Mouse (Mus musculus): ENCODE measurements at regions not wholly inside any gene's neighbourhood (a gene's known extent, or its start where the extent isn't known, plus 50 kb on each side); places are given as distances from the start of the nearest gene placed in this dataset.

DNA sequence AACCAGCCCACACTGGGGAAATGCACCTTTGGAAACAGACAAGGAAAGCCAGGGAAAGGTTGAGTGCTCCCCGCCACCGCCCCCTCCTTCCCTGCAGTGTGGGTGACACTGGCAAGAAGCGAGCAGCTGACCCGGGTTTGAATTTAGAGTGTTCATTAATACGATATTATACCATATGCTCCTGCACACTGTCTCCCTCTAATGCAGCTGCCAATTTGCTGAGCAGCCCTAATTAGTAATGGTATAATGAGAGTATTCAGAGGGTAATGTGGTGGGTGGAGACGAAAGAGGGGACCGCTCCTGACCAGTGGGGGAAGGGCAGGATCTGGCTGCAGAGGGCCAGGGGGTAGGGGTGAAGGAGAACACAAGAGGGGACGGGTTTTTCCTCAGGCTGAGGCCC lies 111.9 kb upstream of the Lhx1 start:
- DNase-seq, result no peak

DNA sequence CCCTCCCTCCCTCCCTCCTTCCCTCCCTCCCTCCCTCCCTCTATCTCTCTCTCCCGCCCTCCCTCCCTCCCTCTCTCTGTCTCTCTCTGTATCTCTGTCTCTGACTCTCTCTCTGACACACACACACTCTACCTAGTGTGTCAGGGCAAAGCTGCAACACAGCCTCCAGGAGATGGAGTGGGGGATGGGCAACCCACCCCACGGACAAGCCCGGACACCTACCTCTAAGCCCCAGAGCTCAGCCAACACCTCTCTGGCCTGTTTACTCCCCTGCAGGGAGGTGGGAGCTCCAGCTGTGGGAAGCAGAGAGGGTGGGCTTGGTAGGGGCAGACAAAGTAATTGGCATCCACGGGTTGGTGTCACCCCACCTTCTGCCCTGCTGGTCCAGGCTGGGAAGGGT lies 109.7 kb upstream of the Lhx1 start:
- DNase-seq, result no peak

- no peak for DNase-seq
Observed at GRCm38 (mm10) chr11:84633300-84633699, 108.0 kb upstream of the Lhx1 start.

- peak; percentile 57 to 61 for DNase-seq
Observed at GRCm38 (mm10) chr11:84628111-84628510, 102.8 kb upstream of the Lhx1 start.

DNA sequence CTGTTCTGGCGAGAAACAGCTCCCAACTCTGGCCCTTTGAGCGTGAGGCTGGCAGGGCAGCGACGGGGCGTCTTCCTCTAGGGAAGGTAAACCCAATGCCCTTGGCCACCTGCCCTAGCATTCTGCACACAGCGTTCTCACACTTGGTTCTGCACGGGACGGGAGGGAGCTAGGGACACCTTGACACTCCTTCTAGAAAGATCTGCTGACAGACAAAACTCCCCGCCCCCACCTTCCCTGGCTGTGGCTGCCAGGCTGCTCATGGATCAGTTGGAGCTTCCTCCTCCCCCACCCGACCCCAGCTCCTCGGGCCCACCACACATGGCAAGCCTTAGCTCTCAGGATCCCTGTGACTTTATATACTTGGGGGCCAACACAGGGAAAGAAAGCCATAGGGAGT lies 102.3 kb upstream of the Lhx1 start:
- peak; percentile 16 to 33 for DNase-seq

GRCm38 (mm10) chr11:84627259-84627658 lies 101.9 kb upstream of the Lhx1 start:
- DNase-seq, result no peak

- DNase-seq, result no peak
Observed at GRCm38 (mm10) chr11:84624100-84624499, 98.8 kb upstream of the Lhx1 start.

GRCm38 (mm10) chr11:84619713-84620112 lies 94.4 kb upstream of the Lhx1 start:
- DNase-seq, result no peak

DNA sequence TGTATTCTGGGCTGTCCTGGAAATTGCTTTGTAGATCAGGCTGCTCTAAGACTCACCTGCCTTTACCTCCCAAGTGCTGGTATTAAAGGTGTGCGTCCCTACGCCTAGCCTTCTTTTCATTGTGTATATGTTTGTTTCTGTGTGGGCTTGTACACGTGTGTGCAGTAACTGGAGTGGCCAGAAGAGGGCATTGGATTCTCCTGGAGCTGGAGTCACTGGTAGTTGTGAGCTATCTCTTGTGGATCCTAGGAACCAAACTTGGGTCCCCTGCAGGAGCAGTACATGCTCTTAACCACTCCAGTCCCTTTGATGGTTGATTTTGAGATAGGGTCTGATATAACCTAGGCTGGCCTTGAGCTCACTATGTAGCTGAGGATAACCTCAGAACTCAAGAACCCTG lies 93.2 kb upstream of the Lhx1 start:
- DNase-seq, result no peak

DNA sequence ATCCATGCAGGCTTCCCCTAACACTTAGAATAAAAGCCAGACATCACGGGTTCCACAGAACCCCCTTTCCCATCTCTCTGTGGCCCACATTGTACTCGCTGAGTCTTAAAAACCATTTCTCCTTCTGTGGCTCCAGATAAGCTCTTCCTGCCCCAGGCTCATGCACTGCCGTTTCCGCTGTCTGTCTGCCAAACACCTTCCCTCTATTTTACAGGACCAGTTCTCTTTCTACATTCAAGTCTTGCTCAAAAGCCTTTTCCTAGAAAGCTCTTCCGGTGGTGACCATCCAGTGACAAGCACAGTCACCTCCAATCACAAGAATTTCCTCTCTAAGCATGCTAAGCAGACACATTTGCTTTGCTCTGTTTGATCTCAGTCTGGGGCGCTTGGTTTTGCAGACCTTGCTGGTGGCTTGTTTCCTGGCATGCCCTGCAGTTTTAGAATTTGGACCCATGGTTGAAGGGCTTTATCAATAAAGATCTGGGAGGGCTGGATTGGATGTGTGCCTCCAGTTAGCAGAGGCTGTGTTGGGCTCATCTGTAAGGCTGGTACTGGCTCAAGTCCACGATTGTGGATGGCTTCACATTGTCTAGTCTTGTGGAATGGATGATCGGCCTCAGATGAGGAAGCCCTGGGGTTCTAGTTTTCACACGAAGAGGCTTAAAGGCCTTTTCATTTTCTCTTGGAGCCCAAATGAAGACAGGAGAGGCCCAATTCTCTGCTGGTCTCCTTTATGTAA lies 87.8 kb upstream of the Lhx1 start:
- DNase-seq, result no peak

DNA sequence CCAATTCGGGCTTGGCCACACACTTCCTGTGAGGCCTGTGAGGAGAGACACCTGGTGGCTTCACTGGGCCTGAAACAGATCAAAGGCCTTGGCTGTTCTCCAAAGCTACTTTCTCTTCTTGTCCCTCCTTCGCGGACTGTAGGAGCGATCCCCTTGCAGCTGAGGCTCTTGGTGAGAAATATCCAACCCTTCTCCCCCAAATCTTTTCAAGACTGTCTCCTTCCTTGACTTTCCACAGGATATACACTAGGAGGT lies 86.2 kb upstream of the Lhx1 start:
- no peak for DNase-seq

GRCm38 (mm10) chr11:84610774-84611624 lies 85.7 kb upstream of the Lhx1 start:
- no peak for DNase-seq

- DNase-seq, result no peak
Observed at GRCm38 (mm10) chr11:84604781-84605180, 79.4 kb upstream of the Lhx1 start.

GRCm38 (mm10) chr11:84599267-84599841 lies 74.0 kb upstream of the Lhx1 start:
- DNase-seq, result no peak

DNA sequence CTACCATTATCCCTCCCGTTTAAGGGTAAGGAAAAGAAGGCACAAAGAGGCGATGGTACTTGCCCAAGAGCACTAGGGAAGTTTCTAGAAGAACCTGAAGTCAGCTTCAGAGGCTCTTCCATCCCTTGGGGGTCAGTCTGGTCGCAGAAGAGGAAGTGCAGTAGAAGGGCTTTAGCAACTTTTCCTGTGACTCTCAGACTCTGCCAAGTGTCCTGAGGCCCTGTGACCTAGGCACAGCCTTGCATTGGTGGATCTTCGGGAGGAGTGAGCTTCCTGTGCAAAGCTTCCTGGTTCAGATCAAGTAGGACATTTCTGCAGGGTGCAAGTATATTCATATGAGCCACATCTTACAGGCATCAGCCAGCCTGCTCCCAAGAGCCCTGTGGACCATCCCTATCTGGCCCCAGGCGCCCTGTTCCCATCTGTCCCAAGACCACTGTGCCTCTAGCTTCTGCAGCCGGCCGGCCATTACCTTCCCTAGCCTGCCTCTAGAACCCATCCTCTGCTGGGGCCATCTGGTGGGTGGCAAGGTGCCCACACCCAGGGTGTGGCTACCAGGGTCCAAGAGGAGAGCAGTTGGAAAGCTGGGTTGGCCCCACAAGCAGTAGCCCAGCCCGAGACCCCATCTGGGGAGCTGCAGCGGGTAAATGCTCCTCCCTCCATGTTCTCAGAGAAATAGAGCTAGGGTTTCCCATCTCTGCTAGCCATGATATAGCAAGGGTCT lies 72.4 kb upstream of the Lhx1 start:
- DNase-seq, result peak in 1 of 2 experiments; percentile 23

DNA sequence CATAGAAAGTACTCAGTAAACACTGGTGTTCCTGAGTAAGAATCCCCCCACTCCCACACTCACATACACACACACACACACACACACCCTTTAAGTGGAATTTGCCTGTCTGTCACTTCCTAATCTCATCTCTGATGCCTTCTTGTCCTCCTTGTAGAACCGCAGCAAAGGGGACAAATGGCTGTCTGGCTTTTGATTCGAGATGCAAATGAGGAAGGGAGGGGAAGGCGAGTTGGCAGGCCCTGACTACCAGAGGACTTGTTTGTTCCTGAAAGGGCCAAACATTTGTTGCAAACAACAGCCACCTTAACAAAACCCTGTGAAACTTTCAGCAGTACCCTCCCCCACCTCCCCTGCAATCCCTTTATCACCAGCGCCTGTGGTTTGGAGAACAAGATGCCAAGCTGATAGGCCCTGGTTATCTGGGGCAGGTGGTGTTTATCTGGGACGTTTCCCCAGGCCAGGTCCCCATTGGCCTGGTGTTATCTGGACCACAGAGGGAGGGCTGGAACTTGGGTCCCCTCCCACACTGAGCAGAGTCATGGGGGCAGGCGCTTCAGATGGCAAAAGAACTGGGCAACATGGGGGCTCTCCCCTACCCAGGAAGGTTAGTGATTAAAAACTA lies 67.5 kb upstream of the Lhx1 start:
- no peak for DNase-seq

DNA sequence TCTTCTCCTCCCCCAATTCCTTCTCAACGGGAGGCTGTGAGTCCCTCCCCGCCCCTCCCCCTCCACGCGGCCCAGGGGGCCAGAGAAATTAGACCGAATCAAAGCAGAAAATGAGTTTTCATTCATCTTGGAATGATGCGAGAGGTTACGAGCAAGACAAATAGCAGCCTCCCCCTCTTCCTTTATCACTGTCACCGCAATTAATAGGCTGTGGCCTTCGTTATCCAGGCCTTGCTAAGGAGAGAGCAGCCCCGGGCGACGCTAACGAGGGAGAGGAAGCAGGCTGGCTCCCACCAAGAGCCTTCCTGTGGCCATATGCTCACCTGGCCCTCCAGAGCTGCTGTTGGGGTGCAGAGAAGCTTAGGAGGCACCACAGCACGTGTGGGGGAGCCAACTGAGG lies 61.8 kb upstream of the Lhx1 start:
- DNase-seq, result no peak

- DNase-seq, result no peak
Observed at GRCm38 (mm10) chr11:84585626-84586025, 60.3 kb upstream of the Lhx1 start.

DNA sequence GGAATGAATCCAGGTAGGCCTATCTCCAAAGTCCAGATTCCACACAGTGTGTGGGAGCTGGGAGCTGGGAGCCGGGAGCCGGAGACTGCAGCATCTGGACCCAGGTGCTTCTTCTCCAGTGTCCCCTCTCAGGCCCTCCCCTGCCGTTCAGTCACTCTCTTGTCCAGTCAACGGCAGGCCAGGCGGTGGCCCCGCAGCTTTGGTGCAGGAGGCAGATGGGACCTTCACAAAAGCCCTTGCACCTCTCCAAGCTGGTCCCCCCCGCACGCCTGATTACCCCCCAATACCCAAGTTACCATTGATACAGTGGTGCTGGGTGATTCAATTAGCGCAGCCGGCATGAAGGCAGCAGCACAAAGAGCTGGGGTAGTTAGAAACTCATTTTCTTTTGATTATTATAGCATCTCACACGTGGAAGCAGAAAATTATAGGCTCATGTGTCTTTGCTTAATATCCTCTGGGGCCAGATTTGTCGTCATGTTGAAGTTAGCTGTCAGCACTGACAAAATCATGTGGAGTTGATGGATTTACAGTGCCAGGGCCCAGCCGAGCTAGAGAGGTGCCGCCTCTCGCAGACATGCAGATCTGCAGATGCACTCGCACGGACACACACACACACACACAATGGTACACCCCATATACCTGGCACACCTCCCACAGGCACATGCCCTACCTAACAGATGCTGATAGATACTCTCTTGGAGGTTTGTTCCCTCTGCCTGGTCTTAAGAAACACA lies 53.6 kb upstream of the Lhx1 start:
- DNase-seq, result no peak

Data from cerebellum, postnatal 36 days (tissue).